Mouse (Mus musculus) central nervous system, embryonic 18 days (tissue): ENCODE data around the gene Zc3h7a. TPM values are rescaled to one million over a fixed set of nuclear protein-coding genes. Genes with fewer than 3 reads are reported as not detected.

Experiments
- polyA plus RNA-seq: library from polyadenylated mRNA; depleted of rRNA; stranded (reverse); fragments of >200 nt; gene quantifications from 2 replicates; pipeline ENCODE4 v1.2.3, GENCODE M21; 2012; rRNA removed

Zc3h7a gene
- 110 and 125 TPM in 2 replicates for polyA plus RNA-seq

DNA sequence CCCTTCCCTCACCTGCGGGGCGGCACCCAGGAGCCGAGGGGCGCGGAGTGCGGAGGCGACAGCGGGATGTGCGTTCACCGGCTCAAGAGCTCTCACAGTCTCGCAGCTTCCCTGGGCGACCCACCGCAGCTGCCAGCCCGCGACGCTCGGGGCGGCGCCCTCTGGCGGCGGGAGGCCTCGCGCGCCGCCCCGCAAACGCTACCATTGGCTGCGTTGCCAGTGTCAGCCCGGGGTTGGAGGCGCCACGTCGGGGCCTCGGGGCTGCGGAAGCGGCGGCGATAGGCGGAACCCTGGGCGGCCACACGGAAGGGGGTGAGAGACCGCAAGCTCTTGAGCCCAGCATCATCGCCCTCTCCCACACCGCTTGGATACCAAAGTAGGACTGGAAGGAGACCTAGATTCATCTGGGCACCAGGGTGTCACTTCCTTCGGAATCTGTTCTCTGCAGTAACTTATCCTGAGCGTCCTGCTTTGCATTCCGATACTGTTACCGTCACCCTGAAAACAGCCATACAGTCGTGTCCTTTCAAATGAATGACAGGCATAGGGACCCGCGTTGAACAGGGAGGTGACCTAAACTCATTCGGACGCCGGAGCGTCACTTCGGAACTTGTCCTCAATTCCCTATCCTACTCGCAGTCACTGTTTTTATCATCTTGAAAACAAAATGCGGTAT is at the start of gene Zc3h7a:
Gene Zc3h7a (minus strand): TSS at position 186 of the 676 bp plus-strand sequence.

DNA sequence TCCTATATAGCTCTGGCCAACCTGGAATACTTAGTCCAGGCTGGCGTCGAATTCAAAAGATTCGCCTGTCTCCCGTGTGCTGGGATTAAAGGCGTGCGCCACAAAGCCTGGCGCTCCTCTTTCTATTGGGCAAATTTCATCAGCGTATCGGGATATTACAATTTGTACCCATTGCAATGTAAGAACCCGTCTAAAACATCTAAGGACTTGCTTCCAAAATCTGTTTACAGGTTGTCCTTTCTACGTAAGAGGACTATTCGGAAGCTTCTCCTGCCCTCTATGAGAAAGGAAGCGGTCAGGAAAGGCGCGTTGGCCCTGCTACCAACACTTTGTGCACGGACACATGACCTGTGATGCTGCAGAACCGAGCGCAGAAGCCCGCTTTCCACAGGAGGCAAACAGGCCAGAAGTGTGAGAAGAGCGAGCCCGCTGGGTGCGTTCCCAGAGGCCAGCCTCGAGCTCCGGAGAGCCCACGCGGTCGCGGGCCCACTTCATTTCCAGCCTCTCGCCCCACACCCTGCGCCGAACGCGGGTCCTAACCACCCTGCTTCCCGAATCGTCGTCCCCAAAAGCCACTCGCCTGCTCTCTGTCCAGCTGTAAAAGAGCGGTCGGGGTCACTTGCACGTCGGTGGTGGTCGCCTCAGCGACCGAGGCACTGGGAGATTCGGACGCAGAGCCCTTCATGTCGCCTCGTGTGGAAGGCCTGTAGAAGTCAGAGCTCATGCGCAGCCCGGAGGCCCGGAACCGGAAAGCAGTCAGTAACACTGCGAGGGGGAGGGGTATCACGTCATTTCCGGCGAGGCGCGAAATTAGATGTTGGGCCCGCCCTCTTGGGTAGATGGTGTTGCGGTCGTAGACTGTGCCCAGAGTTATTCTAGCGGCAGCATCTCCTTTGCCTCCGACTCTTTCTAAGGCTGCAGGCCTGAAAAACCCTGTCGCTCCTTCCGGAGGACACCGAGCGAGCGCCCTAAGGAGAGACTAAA is 26.7 kb upstream of the Zc3h7a start, which contains the start of gene Rsl1d1:
Gene Rsl1d1 (minus strand): TSS at position 761 of the 984 bp plus-strand sequence.

DNA sequence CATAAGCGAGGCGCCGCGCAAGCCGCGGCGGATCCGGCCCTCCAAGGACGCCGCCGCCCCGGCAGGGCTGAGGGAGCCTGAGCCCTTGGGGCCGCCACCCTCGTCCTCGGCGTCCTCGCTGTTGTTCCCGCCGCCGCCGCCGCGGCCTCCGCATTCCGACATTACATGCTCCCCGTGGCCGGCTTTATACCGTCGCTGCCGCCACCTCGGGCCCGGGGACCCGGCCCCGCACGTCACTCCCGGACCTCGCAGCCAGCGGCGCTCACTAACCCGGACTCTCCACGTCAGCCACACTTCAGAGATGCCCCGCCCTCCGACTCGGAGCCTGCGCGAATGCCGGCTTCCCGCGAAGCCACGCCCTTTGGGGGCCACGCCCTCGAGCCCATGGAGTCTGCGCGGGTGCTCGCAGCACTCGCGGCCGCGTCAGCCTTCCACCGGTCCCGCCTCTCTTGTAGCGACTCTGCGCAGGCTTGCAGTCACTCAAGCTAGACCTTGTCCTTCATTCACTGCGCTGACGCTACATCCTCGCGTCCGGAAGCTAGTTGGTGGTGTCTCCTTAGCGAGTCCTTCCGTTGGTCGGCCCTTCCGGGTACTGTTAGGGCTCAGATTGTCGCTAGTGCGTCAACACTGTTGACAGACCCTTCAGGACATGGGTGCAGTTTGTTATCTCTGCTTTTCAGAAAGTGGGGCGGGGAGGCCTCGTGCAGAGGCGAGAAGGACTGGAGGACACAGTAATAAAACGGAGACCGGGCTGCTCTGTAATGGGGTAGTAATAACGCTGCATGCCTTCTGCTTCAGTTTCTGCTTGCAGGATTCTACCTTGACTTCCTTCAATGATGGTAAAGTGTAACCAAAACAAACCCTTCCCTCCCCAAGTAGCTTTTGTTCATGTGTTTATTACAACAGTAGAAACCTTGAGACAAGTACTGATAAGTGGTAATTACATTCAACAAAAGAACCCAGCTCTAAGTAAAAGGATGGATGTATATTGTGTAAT is 41.5 kb downstream of the Zc3h7a start, which contains the start of gene Txndc11:
Gene Txndc11 (minus strand): TSS at position 303 of the 997 bp plus-strand sequence.

Other genes with a start within 250 kb of the Zc3h7a start
- 216 and 223 TPM in 2 replicates for gene Snn, start 115.4 kb downstream of the Zc3h7a start, polyA plus RNA-seq
- gene Litaf, start 110.2 kb downstream of the Zc3h7a start, polyA plus RNA-seq, result 15.6 and 23.4 TPM in 2 replicates
- 27.0 and 27.5 TPM in 2 replicates for gene Txndc11, start 41.7 kb downstream of the Zc3h7a start, polyA plus RNA-seq
- gene Rsl1d1, start 26.9 kb upstream of the Zc3h7a start, polyA plus RNA-seq, result 63.0 and 67.6 TPM in 2 replicates
- 30.6 and 32.4 TPM in 2 replicates for gene Gspt1, start 77.9 kb upstream of the Zc3h7a start, polyA plus RNA-seq
- 0.23 and 0.35 TPM in 2 replicates for gene Tnfrsf17, start 137.4 kb upstream of the Zc3h7a start, polyA plus RNA-seq
- 8.0 and 9.0 TPM in 2 replicates for gene Snx29, start 146.5 kb upstream of the Zc3h7a start, polyA plus RNA-seq